Mouse (Mus musculus): ENCODE data around the gene Lamb1.

DNA sequence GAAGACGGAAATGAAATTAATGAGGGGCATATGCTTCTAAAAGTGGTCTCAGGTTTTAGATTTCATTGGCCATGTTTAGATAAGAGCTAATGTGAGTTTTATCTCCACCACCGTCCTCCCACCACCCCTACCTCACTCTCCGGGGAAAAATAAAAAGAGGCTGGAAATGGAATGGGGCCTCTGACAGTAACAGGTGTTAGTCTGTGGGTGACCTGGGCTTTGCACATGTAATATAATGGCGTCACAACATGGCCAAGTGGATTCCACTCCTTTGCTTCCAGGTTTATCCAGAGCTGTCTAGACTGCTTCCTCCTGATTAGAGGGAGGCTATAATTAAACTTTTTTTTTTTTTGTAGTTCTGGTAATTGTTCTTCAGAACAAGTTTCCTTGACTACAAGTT is 2.3 kb downstream of the Lamb1 start:
- TF ChIP-seq POLR2A (IDR thresholded peaks at IDR 0.05; ENCODE audit: control insufficient read depth, extremely low read depth, insufficient read depth, low read length, poor library complexity): no peak
- no peak for TF ChIP-seq CTCF (IDR thresholded peaks at IDR 0.05; ENCODE audit: borderline replicate concordance, control insufficient read depth, extremely low read depth, insufficient read depth, low read length, poor library complexity)

All from thymus, adult 2 months (tissue).